9 mouse cellular contexts compared by ENCODE assay signal in genomic region chr2:152815879-152816656, GRCm38 (mm10). TPM values are rescaled to one million over a fixed set of nuclear protein-coding genes. Genes with fewer than 3 reads are reported as not detected.
A peak's percentile ranks its signal among the peaks of the same experiment; 100 is the strongest.
DNase-seq lines count a peak whose midpoint lies in the region; ATAC-seq and TF ChIP-seq lines count a peak whose summit lies in the region.
"Had no signal": no experiment of that assay in that cellular context is flagged by ENCODE, and none has a peak within 500 bp of the region (broad histone marks: within the 10 kb centered on the region; RNA-seq: fewer than 3 reads in every experiment).

No protein-coding gene starts in this region.

- peak; percentile 44 for ATAC-seq in CD4-positive, CD25-positive, alpha-beta regulatory T cell, adult 4 months
- ATAC-seq in heart, postnatal 0 days (ENCODE audit: insufficient read depth, low read depth) = no peak
- ATAC-seq in liver, postnatal 0 days = peak; percentile 16
- ATAC-seq: forebrain, embryonic 14.5 days had no signal

- WGBS in heart, postnatal 0 days = 71% methylated on average over 7 of the region's 7 CpGs
- WGBS in liver, postnatal 0 days (ENCODE audit: insufficient replicate concordance) = 62% methylated on average over 7 of the region's 7 CpGs

- TF ChIP-seq EP300 in heart, postnatal 0 days (IDR thresholded peaks at IDR 0.05; ENCODE audit: low read depth) = no peak
- TF ChIP-seq EP300 in liver, postnatal 0 days (IDR thresholded peaks at IDR 0.05; ENCODE audit: low read depth) = no peak; the same call in 1 of the 2 replicates

- no peaks in the 10 kb centered on the region; the same call in 1 of the 2 replicates for H3K36me3 ChIP-seq in heart, postnatal 0 days (replicated peaks; ENCODE audit: control insufficient read depth, insufficient read depth, low read length)
- peaks cover 32% of the 10 kb centered on the region for H3K36me3 ChIP-seq in liver, postnatal 0 days (replicated peaks; ENCODE audit: insufficient read depth, low read length)

- peak overlapping the region; percentile 16; the same call in 1 of the 2 replicates for H3K4me3 ChIP-seq in gastrocnemius, adult 2 months
- H3K4me3 ChIP-seq in heart, postnatal 0 days (ENCODE audit: low read depth, low read length) = no peak overlapping the region
- H3K4me3 ChIP-seq in liver, postnatal 0 days (ENCODE audit: low read depth, low read length) = no peak overlapping the region

- no peak overlapping the region; the same call in 1 of the 2 replicates for H3K9ac ChIP-seq in heart, postnatal 0 days (replicated peaks; ENCODE audit: low read depth, low read length)
- peak overlapping the region; percentile 49 for H3K9ac ChIP-seq in liver, postnatal 0 days (replicated peaks)

- H3K9me3 ChIP-seq in heart, postnatal 0 days (replicated peaks; ENCODE audit: control insufficient read depth, low read length) = no peaks in the 10 kb centered on the region
- H3K9me3 ChIP-seq in liver, postnatal 0 days (ENCODE audit: low read length) = no peaks in the 10 kb centered on the region

- intact Hi-C loops in gastrocnemius, adult 2 months (cut with DNase I) = no loop called here
- intact Hi-C loops in gastrocnemius, postnatal 14 days (cut with DNase I; ENCODE audit: low total_unique reads) = no loop called here

- H3K4me1 ChIP-seq in heart, postnatal 0 days (ENCODE audit: control insufficient read depth, insufficient read depth) = peaks cover 73% of the 10 kb centered on the region
- H3K4me1 ChIP-seq in liver, postnatal 0 days (ENCODE audit: insufficient read depth) = peaks cover 91% of the 10 kb centered on the region

- H3K27ac ChIP-seq in gastrocnemius, adult 2 months = peak overlapping the region; percentile 93
- peak overlapping the region; percentile 93; the same call in 1 of the 2 replicates for H3K27ac ChIP-seq in heart, postnatal 0 days (ENCODE audit: low read depth)
- H3K27ac ChIP-seq in liver, postnatal 0 days (ENCODE audit: low read depth) = peak overlapping the region; percentile 96

- no peak for TF ChIP-seq CTCF in gastrocnemius, adult 2 months (IDR thresholded peaks at IDR 0.05)
- no peak for TF ChIP-seq CTCF in heart, postnatal 0 days (IDR thresholded peaks at IDR 0.05; ENCODE audit: low read depth)
- no peak for TF ChIP-seq CTCF in liver, postnatal 0 days (IDR thresholded peaks at IDR 0.05; ENCODE audit: low read depth)

- H3K27me3 ChIP-seq in heart, postnatal 0 days (ENCODE audit: control insufficient read depth, insufficient read depth, low read length) = no peaks in the 10 kb centered on the region
- no peaks in the 10 kb centered on the region for H3K27me3 ChIP-seq in liver, postnatal 0 days (ENCODE audit: insufficient read depth, low read length)

- H3K4me2 ChIP-seq in heart, postnatal 0 days (ENCODE audit: low read depth, low read length) = no peak overlapping the region; the same call in 1 of the 2 replicates
- H3K4me2 ChIP-seq in liver, postnatal 0 days (ENCODE audit: low read depth, low read length) = peak overlapping the region; percentile 59; the same call in 1 of the 2 replicates

- peak; percentile 55 for DNase-seq in gastrocnemius, adult 2 months
- DNase-seq in gastrocnemius, postnatal 14 days = no peak
- DNase-seq in heart, postnatal 0 days (ENCODE audit: low spot score) = no peak
- DNase-seq in liver, postnatal 0 days = peak; percentile 66
- DNase-seq in adrenal gland, postnatal 10 days = no peak
- DNase-seq in left cerebral cortex, adult 18-20 months (ENCODE audit: low spot score in 2 of 2) = no peak
- no peak for DNase-seq in layer of hippocampus, postnatal 10 days (ENCODE audit: low spot score in 2 of 2)

RNA-seq across cellular contexts. Expression of gene Bcl2l1, which starts 15.5 kb away (rescaled TPM):
- 10 to 100 TPM; 15.7 to 40.3 TPM for total RNA-seq in gastrocnemius, adult 2 months (2021)
- 10 to 100 TPM; 14.4 to 28.6 TPM for total RNA-seq in gastrocnemius, postnatal 14 days (2021)
- 10 to 100 TPM; 55.5 to 75.0 TPM for polyA plus RNA-seq in CD4-positive, CD25-positive, alpha-beta regulatory T cell, adult 4 months (2017; shearing (Covaris generic))
- 60.9 and 75.6 TPM in 2 replicates for total RNA-seq in heart, postnatal 0 days (2014; rRNA removed; ENCODE audit: low replicate concordance)
- 34.5 and 35.0 TPM in 2 replicates for polyA plus RNA-seq in heart, postnatal 0 days (2015; fragmentation: Nextera tagmentation; extraction: Ambion mirVana)
- polyA plus RNA-seq in liver, postnatal 0 days (2015; fragmentation: Nextera tagmentation; extraction: Ambion mirVana) = 84.2 and 84.4 TPM in 2 replicates
- 10 to 100 TPM; 49.3 to 56.2 TPM for total RNA-seq in adrenal gland, postnatal 10 days (2021)
- total RNA-seq in left cerebral cortex, adult 18-20 months (2021) = 100 to 1,000 TPM; 124 to 130 TPM
- total RNA-seq in layer of hippocampus, postnatal 10 days (2021) = 100 to 1,000 TPM; 109 to 117 TPM

RNA-seq across cellular contexts. Expression of gene Tpx2, which starts 31.7 kb away (rescaled TPM):
- 1 to 10 TPM; 1.1 to 1.7 TPM for total RNA-seq in gastrocnemius, adult 2 months (2021)
- total RNA-seq in gastrocnemius, postnatal 14 days (2021) = 1 to 10 TPM; 4.1 to 4.7 TPM
- polyA plus RNA-seq in CD4-positive, CD25-positive, alpha-beta regulatory T cell, adult 4 months (2017; shearing (Covaris generic)) = 1 to 10 TPM; 4.0 to 9.7 TPM
- total RNA-seq in heart, postnatal 0 days (2014; rRNA removed; ENCODE audit: low replicate concordance) = 8.1 and 13.6 TPM in 2 replicates
- polyA plus RNA-seq in heart, postnatal 0 days (2015; fragmentation: Nextera tagmentation; extraction: Ambion mirVana) = 15.0 and 15.1 TPM in 2 replicates
- 20.7 and 25.8 TPM in 2 replicates for polyA plus RNA-seq in liver, postnatal 0 days (2015; fragmentation: Nextera tagmentation; extraction: Ambion mirVana)
- 10 to 100 TPM; 18.4 to 21.4 TPM for total RNA-seq in adrenal gland, postnatal 10 days (2021)
- 1 to 10 TPM; 2.0 to 2.4 TPM for total RNA-seq in left cerebral cortex, adult 18-20 months (2021)
- total RNA-seq in layer of hippocampus, postnatal 10 days (2021) = 1 to 10 TPM; 5.9 to 6.6 TPM

Comparison
In these comparisons a context has a peak if more than half of its experiments do, and no peak if none do; other contexts are left out.
1. DNase-seq: peak in gastrocnemius, adult 2 months (single experiment) and liver, postnatal 0 days (single experiment); none in gastrocnemius, postnatal 14 days (single experiment), heart, postnatal 0 days (single experiment), adrenal gland, postnatal 10 days (single experiment), left cerebral cortex, adult 18-20 months (0 of 2) and layer of hippocampus, postnatal 10 days (0 of 2).
2. Peak in every context shown above with its lines, with median percentiles within 50 percentile points of each other: H3K27ac ChIP-seq.